Mouse (Mus musculus) kidney, embryonic 14.5 days (tissue): Measurements from ENCODE around the gene Usp21. TPM values are rescaled to one million over a fixed set of nuclear protein-coding genes. Genes with fewer than 3 reads are reported as not detected.

ENCODE experiments used
- ATAC-seq: fragments of 200-750 bp; cut with Nextera tagmentation; 2 replicates; pipeline ENCODE4 v1.8.0; 2017; ENCODE audit warnings: moderate number of reproducible peaks, mild to moderate bottlenecking, moderate TSS enrichment, moderate library complexity; ENCODE audit not compliant: low FRiP score, low TSS enrichment
- H3K27ac ChIP-seq: fragments of 300-500 bp; sonication (generic); 2 replicates; pipeline ENCODE4 v1.5.1; 2014; ENCODE audit warnings: low read depth, mild to moderate bottlenecking, low read length, moderate library complexity, mixed read lengths
- H3K27me3 ChIP-seq: fragments of 300-500 bp; sonication (generic); 2 replicates; pipeline ENCODE4 v1.6.1; 2014; ENCODE audit warnings: mild to moderate bottlenecking, low read length; ENCODE audit not compliant: control insufficient read depth, insufficient read depth
- H3K36me3 ChIP-seq: fragments of 300-500 bp; sonication (generic); 2 replicates; pipeline ENCODE4 v1.6.1; 2014; ENCODE audit warnings: low read length, mixed read lengths; ENCODE audit not compliant: control insufficient read depth, insufficient read depth
- H3K4me1 ChIP-seq: fragments of 300-500 bp; sonication (generic); 2 replicates; pipeline ENCODE4 v1.6.1; 2014; ENCODE audit warnings: low read length, mixed read lengths; ENCODE audit not compliant: control insufficient read depth, insufficient read depth
- H3K4me2 ChIP-seq: fragments of 300-500 bp; sonication (generic); replicated peaks from 2 replicates; pipeline ENCODE4 v1.6.1; 2014; ENCODE audit warnings: low read depth, mild to moderate bottlenecking, low read length
- H3K4me3 ChIP-seq: fragments of 300-500 bp; sonication (generic); 2 replicates; pipeline ENCODE4 v1.5.1; 2014; ENCODE audit warnings: mild to moderate bottlenecking, low read length
- H3K9ac ChIP-seq: fragments of 300-500 bp; sonication (generic); 2 replicates; pipeline ENCODE4 v1.6.1; 2014; ENCODE audit warnings: low read depth, mild to moderate bottlenecking, low read length, moderate library complexity
- H3K9me3 ChIP-seq: fragments of 300-500 bp; sonication (generic); 2 replicates; pipeline ENCODE4 v1.6.1; 2016; ENCODE audit warnings: low read length; ENCODE audit not compliant: control insufficient read depth
- WGBS: fragments of 180-500 bp; shearing (Covaris S2); extraction: QIAGEN DNeasy Blood & Tissue Kit; methylation state at CpG from one replicate; pipeline ENCODE4 v1.1.7; 2014; 5-methylcytosine and 5-hydroxymethylcytosine counted together
- polyA plus RNA-seq: library from polyadenylated mRNA; unstranded; fragments of >200 nt; fragmentation: Nextera tagmentation; extraction: Ambion mirVana; gene quantifications from 2 replicates; pipeline ENCODE4 v1.2.1, GENCODE M21; 2014

The Usp21 gene
- polyA plus RNA-seq, 1 experiment from 2014 or later: 87.9 TPM

- Histone ChIP-seq H3K27ac (peak within 1 kb of the TSS; percentile 87), H3K9me3 (no peaks in the 10 kb centered on the region), H3K4me1 (peaks cover 13% of the 10 kb centered on the region; the same call in 1 of the 2 replicates), H3K9ac (peak within 1 kb of the TSS; percentile 65), H3K4me2 (peak within 1 kb of the TSS; percentile 52), H3K27me3 (no peaks in the 10 kb centered on the region), H3K36me3 (peaks cover 58% of the 10 kb centered on the region), H3K4me3 (peak within 1 kb of the TSS; percentile 57)
- under 1% methylated on average over 26 of the region's 26 CpGs for WGBS
- ATAC-seq: peak; percentile 97
Measured at GRCm38 (mm10) chr1:171280916-171281527, 6.8 kb downstream of the Usp21 start, which contains the start of gene Ppox. Gene Ppox, minus strand, starts transcription at chr1:171281186.

DNA sequence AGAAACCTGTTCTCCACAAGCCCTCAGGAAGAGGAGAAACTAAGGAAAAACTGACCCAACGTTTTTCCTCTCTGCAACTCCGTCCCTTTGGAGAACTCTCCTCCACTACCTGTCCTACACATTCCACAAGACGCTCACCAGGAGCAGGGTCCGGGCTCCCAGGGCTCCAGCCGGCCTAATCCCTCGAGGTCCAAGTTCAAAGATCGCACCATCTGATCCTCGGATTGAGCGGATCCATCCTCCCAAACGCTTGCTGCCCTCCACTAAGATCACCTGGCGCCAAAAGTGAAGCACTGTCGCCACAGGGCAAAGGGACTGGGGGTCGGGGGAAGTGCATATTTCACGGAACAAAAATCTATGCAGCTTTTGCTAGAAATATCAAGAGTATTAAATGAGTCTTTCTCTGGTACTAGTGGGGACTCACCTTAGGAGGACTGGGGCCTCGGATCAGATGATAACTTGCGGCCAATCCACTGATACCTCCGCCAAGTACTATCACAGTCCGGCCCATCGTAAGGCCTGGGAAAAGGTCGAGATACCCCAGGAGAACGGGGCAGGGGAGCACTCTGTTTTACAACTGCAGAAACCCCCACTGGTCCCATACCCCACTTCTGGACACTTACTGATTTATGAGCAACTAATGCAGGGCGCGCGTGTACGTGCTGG is 7.4 kb downstream of the Usp21 start:
- H3K36me3 ChIP-seq: peaks cover 57% of the 10 kb centered on the region
- H3K4me3 ChIP-seq: peak overlapping the region; percentile 57
- H3K27ac ChIP-seq: no peak overlapping the region
- no peaks in the 10 kb centered on the region for H3K9me3 ChIP-seq
- peaks cover 13% of the 10 kb centered on the region; the same call in 1 of the 2 replicates for H3K4me1 ChIP-seq
- H3K27me3 ChIP-seq: no peaks in the 10 kb centered on the region
- ATAC-seq: peak; percentile 28; the same call in 1 of the 2 replicates
- H3K9ac ChIP-seq: peak overlapping the region; percentile 65
- 1% methylated on average over 25 of the region's 25 CpGs for WGBS
- peak overlapping the region; percentile 52 for H3K4me2 ChIP-seq

DNA sequence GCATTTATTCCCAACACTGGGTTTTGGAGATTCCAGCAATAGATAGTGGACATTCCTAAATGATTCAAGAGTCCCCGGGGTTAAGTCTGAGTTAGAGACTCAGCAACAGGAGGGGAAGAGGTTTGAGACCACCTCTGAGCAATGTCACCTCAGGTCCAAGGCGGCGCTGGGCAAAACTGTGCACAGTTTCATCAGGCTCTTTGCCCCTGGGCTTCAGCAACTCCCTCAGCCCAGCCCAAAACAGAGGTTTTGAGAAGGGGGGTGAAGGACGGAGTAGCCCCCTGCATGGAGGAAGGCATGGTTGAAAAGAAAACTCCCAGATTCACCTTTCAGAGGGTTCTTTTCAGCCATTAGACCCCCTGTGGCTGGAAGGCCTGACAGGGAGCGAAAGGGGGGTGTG is 8.1 kb downstream of the Usp21 start:
- no peaks in the 10 kb centered on the region for H3K9me3 ChIP-seq
- no peaks in the 10 kb centered on the region for H3K27me3 ChIP-seq
- H3K4me1 ChIP-seq: peaks cover 13% of the 10 kb centered on the region; the same call in 1 of the 2 replicates
- H3K27ac ChIP-seq: no peak overlapping the region
- WGBS: 76% methylated on average over 5 of the region's 5 CpGs
- peak overlapping the region; percentile 65 for H3K9ac ChIP-seq
- no peak for ATAC-seq
- H3K4me3 ChIP-seq: peak overlapping the region; percentile 57
- peak overlapping the region; percentile 52 for H3K4me2 ChIP-seq
- peaks cover 57% of the 10 kb centered on the region for H3K36me3 ChIP-seq

GRCm38 (mm10) chr1:171279012-171279705 is 8.6 kb downstream of the Usp21 start:
- 87% methylated on average over 14 of the region's 14 CpGs for WGBS
- peak overlapping the region; percentile 65; the same call in 1 of the 2 replicates for H3K9ac ChIP-seq
- no peaks in the 10 kb centered on the region for H3K9me3 ChIP-seq

GRCm38 (mm10) chr1:171278436-171278835 is 9.4 kb downstream of the Usp21 start:
- Histone ChIP-seq H3K9me3 (no peaks in the 10 kb centered on the region), H3K9ac (no peak overlapping the region), H3K27ac (no peak overlapping the region), H3K4me2 (no peak overlapping the region), H3K4me1 (peaks cover 13% of the 10 kb centered on the region; the same call in 1 of the 2 replicates), H3K36me3 (peaks cover 60% of the 10 kb centered on the region), H3K4me3 (no peak overlapping the region), H3K27me3 (no peaks in the 10 kb centered on the region)
- no peak for ATAC-seq
- 90% methylated on average over 8 of the region's 8 CpGs for WGBS

More at GRCm38 (mm10) chr1:171279012-171279705, 8.6 kb downstream of the Usp21 start:
- peaks cover 59% of the 10 kb centered on the region for H3K36me3 ChIP-seq
- H3K4me1 ChIP-seq: peaks cover 13% of the 10 kb centered on the region; the same call in 1 of the 2 replicates
- peak overlapping the region; percentile 57 for H3K4me3 ChIP-seq
- no peak for ATAC-seq
- no peaks in the 10 kb centered on the region for H3K27me3 ChIP-seq
- H3K27ac ChIP-seq: no peak overlapping the region
- H3K4me2 ChIP-seq: peak overlapping the region; percentile 52; the same call in 1 of the 2 replicates

GRCm38 (mm10) chr1:171277736-171278135 is 10.1 kb downstream of the Usp21 start:
- H3K36me3 ChIP-seq: peaks cover 59% of the 10 kb centered on the region
- WGBS: 92% methylated on average over 10 of the region's 10 CpGs
- ATAC-seq: no peak
- H3K4me2 ChIP-seq: no peak overlapping the region
- H3K27ac ChIP-seq: no peak overlapping the region
- H3K9ac ChIP-seq: no peak overlapping the region
- no peaks in the 10 kb centered on the region for H3K27me3 ChIP-seq
- no peak overlapping the region for H3K4me3 ChIP-seq
- peaks cover 13% of the 10 kb centered on the region; the same call in 1 of the 2 replicates for H3K4me1 ChIP-seq
- no peaks in the 10 kb centered on the region for H3K9me3 ChIP-seq

- Histone ChIP-seq H3K9me3 (no peaks in the 10 kb centered on the region), H3K4me3 (no peak overlapping the region), H3K9ac (no peak overlapping the region), H3K4me1 (peaks cover 14% of the 10 kb centered on the region), H3K4me2 (no peak overlapping the region), H3K27ac (no peak overlapping the region), H3K27me3 (no peaks in the 10 kb centered on the region), H3K36me3 (peaks cover 56% of the 10 kb centered on the region)
- WGBS: 90% methylated on average over 14 of the region's 14 CpGs
- ATAC-seq: no peak
Measured at GRCm38 (mm10) chr1:171276110-171276748, 11.6 kb downstream of the Usp21 start.

DNA sequence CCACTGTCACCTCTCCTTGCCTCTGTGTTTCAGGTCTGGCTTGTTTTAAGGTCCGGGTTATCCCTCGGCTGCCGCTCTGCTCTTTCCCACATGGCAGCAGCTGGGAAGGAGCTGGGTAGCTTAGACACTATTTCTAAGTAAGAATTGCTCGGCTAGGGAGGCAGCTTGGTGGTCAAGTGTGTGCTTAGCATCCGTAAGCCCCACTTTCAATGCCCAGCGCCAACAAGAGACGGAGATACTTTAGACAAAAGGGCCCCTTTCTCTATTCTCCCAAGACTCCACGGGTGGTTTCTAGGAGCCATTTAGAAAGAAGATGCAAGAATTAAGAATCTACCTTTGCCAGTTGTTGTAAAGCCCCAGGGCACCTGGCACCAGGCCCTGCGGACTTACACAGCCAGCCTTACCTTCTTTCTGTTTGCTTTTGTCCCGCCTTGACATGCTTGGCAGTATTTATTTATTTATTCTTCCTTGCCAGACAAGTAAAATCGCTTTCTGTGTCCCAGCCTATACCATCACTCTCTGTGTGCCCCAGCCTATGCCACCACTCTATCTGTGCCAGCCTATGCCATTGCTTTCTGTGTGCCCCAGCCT is 12.6 kb downstream of the Usp21 start:
- Histone ChIP-seq H3K27ac (no peak overlapping the region), H3K36me3 (peaks cover 56% of the 10 kb centered on the region), H3K27me3 (no peaks in the 10 kb centered on the region), H3K9me3 (no peaks in the 10 kb centered on the region), H3K9ac (no peak overlapping the region), H3K4me1 (peaks cover 18% of the 10 kb centered on the region), H3K4me3 (no peak overlapping the region), H3K4me2 (no peak overlapping the region)
- no peak for ATAC-seq
- WGBS: 86% methylated on average over 11 of the region's 11 CpGs
